Mouse (Mus musculus): ENCODE data around the gene Cldn18.

Cldn18 gene

DNA sequence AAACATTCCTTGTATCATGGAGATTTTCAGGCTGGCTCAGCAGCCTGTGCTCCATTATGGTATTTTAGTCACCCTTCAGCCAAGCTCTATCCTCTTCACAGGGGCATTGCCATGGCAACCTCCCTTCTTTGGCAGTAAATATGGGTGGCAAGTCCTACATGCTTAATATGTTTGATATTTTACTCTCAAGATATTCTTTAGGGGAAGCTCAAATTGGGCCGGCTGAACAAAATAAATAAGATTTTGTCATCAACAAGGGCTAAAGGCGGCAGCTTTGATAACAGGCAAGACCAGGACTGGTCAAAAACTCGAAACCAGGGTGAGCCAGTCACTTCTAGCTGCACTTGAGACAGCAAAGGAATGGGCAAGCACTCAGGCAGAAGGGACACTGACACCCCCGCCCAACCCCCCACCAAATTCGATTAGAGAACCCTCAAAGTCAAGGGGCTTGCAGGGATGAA lies 32.0 kb downstream of the Cldn18 start:
- no peak for DNase-seq (ENCODE audit: low spot score in 2 of 2)

DNA sequence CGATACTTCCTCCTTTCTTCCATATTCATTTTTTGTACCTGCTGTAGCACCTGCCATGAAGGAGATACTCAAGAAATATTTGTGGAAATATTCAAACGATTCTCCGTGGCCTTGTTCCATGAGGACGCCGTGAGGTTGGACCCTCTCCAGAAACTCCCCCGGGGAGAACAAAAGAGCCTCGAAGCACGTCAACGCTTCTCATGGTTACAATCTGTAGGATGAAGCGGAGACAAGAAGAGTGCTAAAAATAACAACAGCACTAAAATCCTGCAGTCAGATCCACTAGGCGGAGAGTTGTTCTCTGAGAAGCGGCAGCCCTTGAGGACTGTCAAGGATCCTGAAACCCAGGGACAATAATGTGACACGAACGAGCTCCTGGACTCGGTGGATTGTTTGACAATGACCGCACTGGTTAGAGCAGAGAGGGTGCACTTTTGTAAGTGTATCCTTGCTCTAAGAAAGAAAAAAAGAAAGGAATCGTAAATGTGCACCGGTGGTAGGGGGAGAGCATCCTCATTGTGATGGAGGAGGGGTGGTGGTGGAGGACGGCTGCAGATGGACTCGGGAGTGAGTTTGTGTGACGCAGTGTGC lies 35.0 kb downstream of the Cldn18 start:
- no peak for DNase-seq (ENCODE audit: low spot score in 2 of 2)

DNA sequence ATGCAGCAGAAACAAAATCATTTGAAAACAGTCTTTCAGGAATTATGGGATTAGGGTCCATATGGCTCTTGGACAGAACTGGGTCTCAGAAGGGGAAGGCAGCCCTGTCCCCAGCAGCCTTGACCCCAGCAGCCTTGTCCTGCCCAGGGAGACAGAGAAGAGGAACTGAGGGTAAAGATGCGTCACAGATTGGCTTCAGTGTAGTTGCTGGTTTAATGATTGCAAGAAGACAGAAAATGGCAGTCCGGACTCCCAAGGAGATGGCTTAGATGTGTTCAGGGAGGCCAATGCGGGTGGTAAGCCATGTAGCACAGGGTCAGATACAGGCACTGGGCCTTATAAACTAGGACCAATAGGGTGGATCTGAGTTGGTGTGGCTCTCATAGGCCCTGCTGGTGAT lies 41.4 kb downstream of the Cldn18 start:
- DNase-seq (ENCODE audit: low spot score in 2 of 2), result no peak

DNA sequence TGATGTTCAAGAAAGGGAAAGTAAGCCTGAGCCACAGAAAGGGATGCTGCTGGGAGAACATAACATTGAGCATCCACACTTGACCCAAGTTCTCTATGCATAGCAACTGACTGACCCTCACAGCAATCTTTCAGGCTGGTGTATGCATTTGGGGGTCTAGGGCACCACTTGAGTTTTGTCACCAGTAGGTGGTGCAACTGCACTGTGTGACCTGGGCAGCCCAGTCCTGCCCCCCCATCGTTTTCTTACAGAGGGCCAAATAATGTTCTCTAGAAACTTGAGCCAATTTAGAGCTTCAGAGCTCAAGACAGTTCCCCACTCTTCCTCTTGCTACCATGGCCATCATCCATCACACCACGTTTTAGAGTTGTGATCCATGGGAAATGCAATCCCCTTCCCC lies 45.5 kb downstream of the Cldn18 start:
- no peak for DNase-seq (ENCODE audit: low spot score in 2 of 2)

DNA sequence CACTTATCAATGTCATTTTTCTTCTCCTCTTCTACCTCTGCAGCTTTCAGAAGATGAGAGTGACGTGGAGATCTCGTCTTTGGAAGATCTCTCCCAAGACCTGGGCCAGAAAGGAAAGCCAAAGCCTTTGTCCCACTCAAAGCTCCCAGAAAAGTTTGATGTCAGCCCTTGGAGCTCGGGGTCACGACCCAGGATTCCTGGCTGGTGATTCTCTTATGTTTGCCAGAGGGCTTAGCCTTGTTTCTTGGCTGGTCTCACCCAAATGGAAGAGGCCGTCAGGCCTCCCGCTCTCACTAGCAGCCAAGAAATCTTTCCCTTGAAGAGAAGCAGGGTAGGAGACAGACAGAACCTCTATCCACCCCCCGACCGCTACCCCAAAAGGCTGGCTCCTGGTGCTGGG lies 49.5 kb downstream of the Cldn18 start:
- no peak for DNase-seq (ENCODE audit: low spot score in 2 of 2)

DNA sequence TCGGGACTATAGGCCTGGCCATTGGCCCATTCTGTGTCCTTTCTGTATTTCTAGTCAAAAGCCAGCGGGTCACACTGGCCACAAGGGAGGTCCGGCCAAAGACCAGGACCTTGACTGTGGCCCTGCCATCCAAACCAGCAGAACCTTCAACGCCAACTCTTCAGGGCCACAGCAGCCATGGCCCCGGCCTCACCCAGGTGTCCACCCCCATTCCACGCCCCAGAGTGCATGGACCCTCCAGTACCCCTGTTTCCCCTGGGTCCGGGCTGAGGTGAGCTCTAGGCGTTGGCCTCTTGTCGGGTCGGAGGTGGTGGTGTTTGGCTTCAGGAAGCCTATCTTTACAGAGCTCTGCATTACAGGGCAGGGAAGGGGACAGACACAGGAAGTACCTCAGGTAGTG lies 54.2 kb downstream of the Cldn18 start:
- no peak for DNase-seq (ENCODE audit: low spot score in 2 of 2)

DNA sequence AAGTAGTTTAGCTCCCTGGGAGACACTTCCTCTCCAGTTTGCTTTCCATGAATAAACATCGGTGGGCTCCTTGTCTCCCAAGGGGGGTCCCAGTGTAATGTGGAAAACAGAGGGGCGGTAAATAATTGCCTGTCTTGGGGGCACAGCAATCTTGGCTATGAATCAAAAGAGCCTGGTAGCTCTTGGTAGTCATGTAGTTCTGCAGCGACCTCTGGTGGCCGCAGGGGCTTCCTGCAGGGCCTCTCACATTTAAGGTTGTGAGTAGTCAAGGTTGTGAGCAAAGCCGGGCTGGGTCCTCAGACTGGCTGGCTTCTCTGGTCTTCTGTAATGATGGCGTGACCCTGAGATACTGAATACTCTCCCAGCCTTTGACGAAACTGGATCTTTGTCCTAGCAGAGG lies 54.7 kb downstream of the Cldn18 start:
- DNase-seq (ENCODE audit: low spot score in 2 of 2), result peak; percentile 14 to 59

DNA sequence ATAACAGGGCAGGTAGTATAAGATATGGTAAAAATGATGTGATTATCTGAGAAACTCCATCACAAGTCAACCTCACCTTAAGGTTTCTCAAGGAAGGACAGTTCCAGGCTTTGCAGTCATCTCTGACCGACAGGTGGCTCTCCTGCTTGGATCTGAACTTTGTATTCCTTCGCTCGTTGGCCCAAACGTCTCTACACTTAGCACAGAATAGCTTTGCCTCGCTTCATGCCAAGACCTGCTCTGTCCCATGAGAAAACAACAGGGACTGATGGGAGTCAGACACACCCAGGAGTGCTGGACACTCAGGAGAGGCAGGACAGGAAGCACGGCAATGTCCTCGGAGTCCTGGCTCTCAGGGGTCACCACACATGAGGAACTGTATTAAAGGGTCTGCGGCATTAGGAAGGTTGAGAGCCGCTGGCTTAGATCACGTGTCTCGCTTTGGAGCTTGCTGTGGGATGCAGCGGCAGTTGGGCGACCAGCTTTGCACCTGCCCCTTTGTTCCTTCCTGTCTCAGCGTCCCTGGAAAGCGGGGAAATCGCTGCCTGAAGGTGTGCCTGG lies 55.4 kb downstream of the Cldn18 start:
- DNase-seq (ENCODE audit: low spot score in 2 of 2), result no peak

DNA sequence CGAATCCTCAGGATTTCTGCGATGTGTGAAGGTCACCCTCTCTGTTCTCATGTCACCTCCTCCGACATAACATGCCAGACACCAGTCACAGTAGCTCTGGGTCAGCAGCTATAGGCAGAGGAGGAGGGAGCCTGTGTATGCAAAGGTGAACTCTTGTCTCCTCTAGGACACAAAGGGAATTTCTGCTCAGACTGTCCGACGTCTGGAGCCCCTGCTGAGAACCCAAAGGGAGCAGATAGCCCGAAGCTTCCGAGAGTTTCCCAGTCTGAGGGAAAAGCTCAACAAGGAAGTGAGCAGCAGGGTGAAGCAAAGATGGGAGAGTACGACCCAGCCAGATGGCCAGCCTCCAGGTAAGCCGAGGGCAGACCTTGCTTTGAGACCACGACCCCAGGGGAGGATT lies 56.3 kb downstream of the Cldn18 start:
- no peak for DNase-seq (ENCODE audit: low spot score in 2 of 2)

DNA sequence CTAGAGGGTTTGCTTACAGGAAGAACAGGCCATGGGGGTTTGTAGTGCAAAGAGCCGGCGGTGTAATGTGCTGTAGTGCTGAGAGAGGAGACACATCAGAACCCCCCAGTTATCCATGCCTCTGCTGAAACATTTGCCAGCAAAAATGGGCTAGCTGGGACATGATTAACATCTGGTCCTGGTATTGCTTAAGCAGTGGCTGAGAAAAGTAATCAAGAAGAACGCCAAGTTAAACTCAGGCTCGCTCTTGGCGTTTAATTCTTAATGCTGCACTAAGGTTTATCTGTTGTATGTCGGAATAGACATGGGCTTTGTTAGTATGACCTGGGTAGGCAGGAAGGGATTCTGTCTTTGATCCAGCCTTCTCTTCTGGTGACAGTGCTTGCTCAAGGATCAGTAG lies 71.0 kb downstream of the Cldn18 start:
- DNase-seq (ENCODE audit: low spot score in 2 of 2), result no peak

DNA sequence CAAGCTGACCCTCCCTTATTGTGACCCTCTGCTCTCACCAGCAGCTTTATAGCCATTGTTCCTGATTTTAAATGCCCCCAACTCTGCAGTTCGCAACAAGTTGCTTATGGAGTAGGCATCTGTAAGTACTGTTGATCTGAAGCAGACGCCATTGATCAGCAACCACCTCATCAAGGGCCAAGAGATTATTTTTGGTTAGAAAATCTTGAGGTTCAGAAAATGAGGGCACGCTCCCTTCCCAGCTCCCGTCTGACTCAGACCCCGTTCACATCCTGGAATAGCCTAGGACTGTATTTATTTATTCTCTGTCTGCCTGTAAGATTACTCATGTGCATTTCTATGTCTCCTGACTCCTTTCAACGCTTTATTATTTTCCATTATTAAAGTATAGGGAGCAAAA lies 71.7 kb downstream of the Cldn18 start:
- no peak for DNase-seq (ENCODE audit: low spot score in 2 of 2)

DNA sequence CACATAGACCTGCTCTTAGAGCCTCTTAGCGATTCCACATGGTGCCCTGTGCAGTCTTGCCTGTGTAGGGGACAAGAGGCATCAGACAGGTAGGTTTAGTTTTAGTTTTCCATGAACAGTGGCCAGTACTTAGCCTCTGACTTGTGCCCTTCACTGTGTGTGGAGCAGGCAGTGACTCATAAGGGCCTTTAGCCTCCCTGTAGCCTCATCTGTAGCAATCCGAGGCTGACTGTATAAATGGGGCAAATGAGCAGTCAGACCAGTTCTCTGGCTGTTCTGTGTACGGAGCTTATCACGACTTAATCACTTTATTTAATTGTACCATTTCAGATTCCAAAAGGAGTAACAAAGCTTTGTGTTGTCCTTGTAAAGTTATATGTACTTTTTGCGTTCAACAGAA lies 77.1 kb downstream of the Cldn18 start:
- DNase-seq (ENCODE audit: low spot score in 2 of 2), result no peak

All from spleen, postnatal 10 days (tissue).